Comparison of ENCODE assay signal across 15 mouse cellular contexts in the genomic region with DNA sequence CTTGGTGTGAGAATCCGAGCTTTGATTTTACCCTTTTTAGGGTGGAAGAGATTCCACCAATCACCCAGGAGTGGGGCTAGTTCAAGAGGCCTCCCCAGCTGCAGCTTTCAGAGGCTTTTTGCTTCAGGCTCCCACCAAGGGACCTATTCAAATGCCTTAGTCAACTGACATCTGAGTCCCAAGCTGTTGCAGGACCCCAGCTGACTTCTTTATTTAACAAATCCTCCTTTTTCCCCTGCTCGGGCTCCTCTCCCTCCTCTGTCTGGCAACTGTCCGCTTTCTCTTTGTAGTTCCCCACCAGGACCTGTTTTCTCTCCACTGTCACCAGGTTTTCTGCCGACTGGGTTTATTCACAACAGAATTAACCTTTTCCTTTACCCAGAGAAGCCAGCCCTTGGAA. TPM values are rescaled to one million over a fixed set of nuclear protein-coding genes. Genes with fewer than 3 reads are reported as not detected.
DNase-seq lines count a peak whose midpoint lies in the region; ATAC-seq lines count a peak whose summit lies in the region.
"Had no signal": no experiment of that assay in that cellular context is flagged by ENCODE, and none has a peak within 500 bp of the region (broad histone marks: within the 10 kb centered on the region; RNA-seq: fewer than 3 reads in every experiment).

No protein-coding gene starts in this region.

- H3K27me3 ChIP-seq in forebrain, embryonic 14.5 days (replicated peaks; ENCODE audit: control insufficient read depth, insufficient read depth, low read length) = no peaks in the 10 kb centered on the region
- H3K27me3 ChIP-seq in forebrain, embryonic 16.5 days (replicated peaks; ENCODE audit: control insufficient read depth, insufficient read depth, low read length) = no peaks in the 10 kb centered on the region
- H3K27me3 ChIP-seq in embryonic facial prominence, embryonic 14.5 days (replicated peaks; ENCODE audit: control insufficient read depth, insufficient read depth, low read length) = no peaks in the 10 kb centered on the region
- H3K27me3 ChIP-seq in midbrain, embryonic 13.5 days = no peaks in the 10 kb centered on the region

- H3K4me1 ChIP-seq in forebrain, embryonic 14.5 days (ENCODE audit: control insufficient read depth, insufficient read depth, low read length) = 0 out of 2 replicates have a peak, but pooled peaks cover 2% of the 10 kb centered on the region
- H3K4me1 ChIP-seq in forebrain, embryonic 16.5 days (replicated peaks; ENCODE audit: control insufficient read depth, insufficient read depth, low read length) = no peaks in the 10 kb centered on the region
- no peaks in the 10 kb centered on the region for H3K4me1 ChIP-seq in embryonic facial prominence, embryonic 14.5 days (ENCODE audit: control insufficient read depth, insufficient read depth, low read length)
- H3K4me1 ChIP-seq in midbrain, embryonic 13.5 days (replicated peaks) = peaks cover 16% of the 10 kb centered on the region

- no peak overlapping the region for H3K27ac ChIP-seq in forebrain, embryonic 14.5 days (ENCODE audit: low read depth, low read length)
- H3K27ac ChIP-seq in forebrain, embryonic 16.5 days (ENCODE audit: low read length) = no peak overlapping the region
- H3K27ac ChIP-seq in embryonic facial prominence, embryonic 14.5 days (replicated peaks; ENCODE audit: low read depth, low read length) = no peak overlapping the region
- no peak overlapping the region; the same call in 1 of the 2 replicates for H3K27ac ChIP-seq in midbrain, embryonic 13.5 days

- H3K4me3 ChIP-seq in forebrain, embryonic 14.5 days (ENCODE audit: low read depth, low read length) = no peak overlapping the region
- no peak overlapping the region for H3K4me3 ChIP-seq in forebrain, embryonic 16.5 days (replicated peaks; ENCODE audit: low read length)
- no peak overlapping the region for H3K4me3 ChIP-seq in embryonic facial prominence, embryonic 14.5 days (ENCODE audit: low read depth, low read length)
- no peak overlapping the region for H3K4me3 ChIP-seq in midbrain, embryonic 13.5 days (replicated peaks)
- H3K4me3 ChIP-seq: myocyte had no signal

- DNase-seq in forebrain, embryonic 14.5 days (ENCODE audit: low spot score) = peak; percentile 41
- peak; percentile 69 for DNase-seq in ES-CJ7 (ENCODE audit: low read depth, low spot score)
- DNase-seq in embryonic facial prominence, embryonic 14.5 days (ENCODE audit: low spot score) = peak; percentile 9
- DNase-seq in adrenal gland, adult (ENCODE audit: inconsistent age in 2 of 2, low spot score in 1 of 2) = no peak
- DNase-seq in layer of hippocampus, adult 8-10 months (ENCODE audit: low spot score in 2 of 2) = no peak
- DNase-seq: B cell, adult 2 months; cerebellum, adult 11 months; heart, postnatal 4 days; kidney, adult 11 months; kidney, postnatal 25 days; lung, adult 18-20 months had no signal

- no peak overlapping the region for H3K4me2 ChIP-seq in forebrain, embryonic 14.5 days (ENCODE audit: low read length)
- H3K4me2 ChIP-seq in forebrain, embryonic 16.5 days (ENCODE audit: low read length) = no peak overlapping the region
- no peak overlapping the region for H3K4me2 ChIP-seq in embryonic facial prominence, embryonic 14.5 days (ENCODE audit: low read depth, low read length)
- H3K4me2 ChIP-seq in midbrain, embryonic 13.5 days (replicated peaks) = no peak overlapping the region; the same call in 1 of the 2 replicates

- H3K9me3 ChIP-seq in forebrain, embryonic 14.5 days (replicated peaks; ENCODE audit: control insufficient read depth, low read length) = no peaks in the 10 kb centered on the region
- H3K9me3 ChIP-seq in forebrain, embryonic 16.5 days (ENCODE audit: control insufficient read depth, low read length) = no peaks in the 10 kb centered on the region
- no peaks in the 10 kb centered on the region for H3K9me3 ChIP-seq in embryonic facial prominence, embryonic 14.5 days (ENCODE audit: control insufficient read depth, low read length)
- H3K9me3 ChIP-seq in midbrain, embryonic 13.5 days = no peaks in the 10 kb centered on the region

- no peaks in the 10 kb centered on the region for H3K36me3 ChIP-seq in forebrain, embryonic 14.5 days (ENCODE audit: control insufficient read depth, insufficient read depth, low read length)
- H3K36me3 ChIP-seq in forebrain, embryonic 16.5 days (ENCODE audit: control insufficient read depth, insufficient read depth) = no peaks in the 10 kb centered on the region
- H3K36me3 ChIP-seq in embryonic facial prominence, embryonic 14.5 days (ENCODE audit: control insufficient read depth, insufficient read depth, low read length) = no peaks in the 10 kb centered on the region
- no peaks in the 10 kb centered on the region for H3K36me3 ChIP-seq in midbrain, embryonic 13.5 days

- 1% methylated on average over 4 of the region's 4 CpGs for WGBS in forebrain, embryonic 14.5 days
- WGBS in forebrain, embryonic 16.5 days = 7% methylated on average over 4 of the region's 4 CpGs
- 7% methylated on average over 4 of the region's 4 CpGs for WGBS in embryonic facial prominence, embryonic 14.5 days
- WGBS in midbrain, embryonic 13.5 days = 0% methylated on average over 4 of the region's 4 CpGs

- no peak overlapping the region for H3K9ac ChIP-seq in forebrain, embryonic 14.5 days (ENCODE audit: low read length)
- H3K9ac ChIP-seq in forebrain, embryonic 16.5 days (replicated peaks; ENCODE audit: low read depth, low read length) = no peak overlapping the region
- H3K9ac ChIP-seq in embryonic facial prominence, embryonic 14.5 days (ENCODE audit: low read depth, low read length) = no peak overlapping the region; the same call in 1 of the 2 replicates
- no peak overlapping the region for H3K9ac ChIP-seq in midbrain, embryonic 13.5 days (replicated peaks)

- ATAC-seq in forebrain, embryonic 14.5 days = no peak
- ATAC-seq in forebrain, embryonic 16.5 days = no peak
- no peak for ATAC-seq in embryonic facial prominence, embryonic 14.5 days (ENCODE audit: low read depth)
- ATAC-seq in midbrain, embryonic 13.5 days = peak; percentile 56

RNA-seq across cellular contexts. Expression of a gene that starts 8.6 kb away (rescaled TPM):
- polyA plus RNA-seq in forebrain, embryonic 14.5 days (2014; fragmentation: Nextera tagmentation; extraction: Ambion mirVana) = 0.12 and 0.30 TPM in 2 replicates
- polyA plus RNA-seq in forebrain, embryonic 16.5 days (2015; fragmentation: Nextera tagmentation; extraction: Ambion mirVana) = 0.13 TPM in 1 of 2 replicates, not detected in the other
- 0.11 and 0.33 TPM in 2 replicates for polyA plus RNA-seq in embryonic facial prominence, embryonic 14.5 days (2014; fragmentation: Nextera tagmentation; extraction: Ambion mirVana)
- 0.09 and 0.28 TPM in 2 replicates for polyA plus RNA-seq in midbrain, embryonic 13.5 days (2015; fragmentation: Nextera tagmentation; extraction: Ambion mirVana)
- total RNA-seq in layer of hippocampus, adult 8-10 months (2022) = under 1 TPM in 1 of 4 experiments, not detected in 3; 0.18 TPM
- total RNA-seq: layer of hippocampus, postnatal 25 days had no signal

Comparison
In these comparisons a context has a peak if more than half of its experiments do, and no peak if none do; other contexts are left out.
1. DNase-seq: peak in forebrain, embryonic 14.5 days (single experiment), ES-CJ7 (single experiment) and embryonic facial prominence, embryonic 14.5 days (single experiment); none in adrenal gland, adult (0 of 2) and layer of hippocampus, adult 8-10 months (0 of 2).